Comparison of ENCODE assay signal across 10 mouse cellular contexts in genomic region chr6:118180085-118180423, GRCm38 (mm10). TPM values are rescaled to one million over a fixed set of nuclear protein-coding genes. Genes with fewer than 3 reads are reported as not detected.
A peak's percentile ranks its signal among the peaks of the same experiment; 100 is the strongest.
DNase-seq lines count a peak whose midpoint lies in the region; ATAC-seq and TF ChIP-seq lines count a peak whose summit lies in the region.
"Had no signal": no experiment of that assay in that cellular context is flagged by ENCODE, and none has a peak within 500 bp of the region (broad histone marks: within the 10 kb centered on the region; RNA-seq: fewer than 3 reads in every experiment).

No protein-coding gene starts in this region.

- no peaks in the 10 kb centered on the region for H3K27me3 ChIP-seq in hindbrain, embryonic 12.5 days
- H3K27me3 ChIP-seq in hindbrain, embryonic 10.5 days (ENCODE audit: insufficient read depth, poor library complexity, severe bottlenecking): no peaks in the 10 kb centered on the region
- no peaks in the 10 kb centered on the region for H3K27me3 ChIP-seq in midbrain, embryonic 11.5 days (ENCODE audit: control insufficient read depth, insufficient read depth, low read length)
- H3K27me3 ChIP-seq in midbrain, embryonic 10.5 days (ENCODE audit: low read depth, poor library complexity, severe bottlenecking): no peaks in the 10 kb centered on the region
- no peaks in the 10 kb centered on the region for H3K27me3 ChIP-seq in liver, postnatal 0 days (ENCODE audit: insufficient read depth, low read length)

- H3K9ac ChIP-seq in hindbrain, embryonic 12.5 days: no peak overlapping the region
- no peak overlapping the region for H3K9ac ChIP-seq in midbrain, embryonic 11.5 days (ENCODE audit: low read length)
- H3K9ac ChIP-seq in liver, postnatal 0 days (replicated peaks): no peak overlapping the region

- TF ChIP-seq EP300 in liver, postnatal 0 days (IDR thresholded peaks at IDR 0.05; ENCODE audit: low read depth): no peak

- H3K4me1 ChIP-seq in hindbrain, embryonic 12.5 days: no peaks in the 10 kb centered on the region
- H3K4me1 ChIP-seq in hindbrain, embryonic 10.5 days (replicated peaks): no peaks in the 10 kb centered on the region
- no peaks in the 10 kb centered on the region for H3K4me1 ChIP-seq in midbrain, embryonic 11.5 days (ENCODE audit: control insufficient read depth, insufficient read depth, low read length)
- H3K4me1 ChIP-seq in midbrain, embryonic 10.5 days: peaks cover 5% of the 10 kb centered on the region; the same call in 1 of the 2 replicates
- H3K4me1 ChIP-seq in liver, postnatal 0 days (ENCODE audit: insufficient read depth): no peaks in the 10 kb centered on the region

- H3K27ac ChIP-seq in hindbrain, embryonic 12.5 days: no peak overlapping the region
- no peak overlapping the region for H3K27ac ChIP-seq in hindbrain, embryonic 10.5 days
- H3K27ac ChIP-seq in midbrain, embryonic 11.5 days (ENCODE audit: low read depth, low read length): no peak overlapping the region
- H3K27ac ChIP-seq in midbrain, embryonic 10.5 days (replicated peaks): no peak overlapping the region
- no peak overlapping the region for H3K27ac ChIP-seq in liver, postnatal 0 days (ENCODE audit: low read depth)
- H3K27ac ChIP-seq: left cerebral cortex, adult 2 months had no signal

- no peak overlapping the region for H3K4me2 ChIP-seq in hindbrain, embryonic 12.5 days (replicated peaks)
- no peak overlapping the region for H3K4me2 ChIP-seq in midbrain, embryonic 11.5 days
- H3K4me2 ChIP-seq in liver, postnatal 0 days (ENCODE audit: low read depth, low read length): 0 out of 2 replicates have a peak overlapping the region, but pooled peaks have one; percentile 42

- H3K9me3 ChIP-seq in hindbrain, embryonic 12.5 days (replicated peaks): no peaks in the 10 kb centered on the region
- no peaks in the 10 kb centered on the region for H3K9me3 ChIP-seq in hindbrain, embryonic 10.5 days
- H3K9me3 ChIP-seq in midbrain, embryonic 11.5 days (ENCODE audit: control insufficient read depth, low read length): no peaks in the 10 kb centered on the region
- H3K9me3 ChIP-seq in midbrain, embryonic 10.5 days (replicated peaks): no peaks in the 10 kb centered on the region
- H3K9me3 ChIP-seq in liver, postnatal 0 days (ENCODE audit: low read length): no peaks in the 10 kb centered on the region

- H3K36me3 ChIP-seq in hindbrain, embryonic 12.5 days: no peaks in the 10 kb centered on the region
- H3K36me3 ChIP-seq in hindbrain, embryonic 10.5 days: no peaks in the 10 kb centered on the region
- H3K36me3 ChIP-seq in midbrain, embryonic 11.5 days (ENCODE audit: control insufficient read depth, insufficient read depth, low read length): no peaks in the 10 kb centered on the region
- H3K36me3 ChIP-seq in midbrain, embryonic 10.5 days: no peaks in the 10 kb centered on the region
- no peaks in the 10 kb centered on the region for H3K36me3 ChIP-seq in liver, postnatal 0 days (replicated peaks; ENCODE audit: insufficient read depth, low read length)

- 83% methylated on average over 12 of the region's 12 CpGs for WGBS in hindbrain, embryonic 12.5 days
- WGBS in hindbrain, embryonic 10.5 days: 82% methylated on average over 12 of the region's 12 CpGs
- WGBS in midbrain, embryonic 11.5 days: 83% methylated on average over 12 of the region's 12 CpGs
- WGBS in midbrain, embryonic 10.5 days: 90% methylated on average over 12 of the region's 12 CpGs
- WGBS in liver, postnatal 0 days (ENCODE audit: insufficient replicate concordance): 75% methylated on average over 12 of the region's 12 CpGs

- H3K4me3 ChIP-seq in hindbrain, embryonic 12.5 days: no peak overlapping the region
- no peak overlapping the region for H3K4me3 ChIP-seq in hindbrain, embryonic 10.5 days
- H3K4me3 ChIP-seq in midbrain, embryonic 11.5 days (ENCODE audit: low read depth, low read length): no peak overlapping the region
- H3K4me3 ChIP-seq in midbrain, embryonic 10.5 days: no peak overlapping the region
- no peak overlapping the region for H3K4me3 ChIP-seq in liver, postnatal 0 days (ENCODE audit: low read depth, low read length)
- H3K4me3 ChIP-seq: left cerebral cortex, adult 2 months had no signal

- ATAC-seq in hindbrain, embryonic 12.5 days (ENCODE audit: low FRiP score): peak; percentile 32
- 0 out of 2 replicates have a peak, but pooled peaks have one; percentile 23 for ATAC-seq in midbrain, embryonic 11.5 days (ENCODE audit: low FRiP score)
- ATAC-seq in liver, postnatal 0 days: no peak

- TF ChIP-seq CTCF in liver, postnatal 0 days (IDR thresholded peaks at IDR 0.05; ENCODE audit: low read depth): no peak

- DNase-seq in hindbrain, embryonic 10.5 days (ENCODE audit: low spot score): no peak
- DNase-seq in midbrain, embryonic 11.5 days (ENCODE audit: low spot score, missing footprints): no peak
- no peak for DNase-seq in midbrain, embryonic 10.5 days (ENCODE audit: low spot score)
- no peak for DNase-seq in liver, postnatal 0 days
- no peak for DNase-seq in retina, embryonic 14.5 days (ENCODE audit: low spot score)
- no peak for DNase-seq in layer of hippocampus, adult 18-20 months (ENCODE audit: low spot score in 2 of 2)

RNA-seq across cellular contexts. Expression of gene Ret, which starts 17.5 kb away (rescaled TPM):
- polyA plus RNA-seq in hindbrain, embryonic 12.5 days (2016; fragmentation: Nextera tagmentation; extraction: Ambion mirVana): 6.5 and 6.6 TPM in 2 replicates
- polyA plus RNA-seq in hindbrain, embryonic 10.5 days (2016; fragmentation: Nextera tagmentation; extraction: Ambion mirVana): 5.2 and 5.7 TPM in 2 replicates
- 1.5 and 2.3 TPM in 2 replicates for polyA plus RNA-seq in midbrain, embryonic 11.5 days (2014; fragmentation: Nextera tagmentation; extraction: Ambion mirVana)
- polyA plus RNA-seq in midbrain, embryonic 10.5 days (2016; fragmentation: Nextera tagmentation; extraction: Ambion mirVana): 1.2 and 2.1 TPM in 2 replicates
- polyA plus RNA-seq in liver, postnatal 0 days (2015; fragmentation: Nextera tagmentation; extraction: Ambion mirVana): 0.05 TPM in 1 of 2 replicates, not detected in the other
- total RNA-seq in layer of hippocampus, adult 18-20 months (2021): 1 to 10 TPM; 2.7 to 3.7 TPM
- total RNA-seq: hematopoietic stem cell, adult 5-6 weeks; liver, adult 2 months had no signal

RNA-seq across cellular contexts. Expression of gene Csgalnact2, which starts 41.1 kb away (rescaled TPM):
- polyA plus RNA-seq in hindbrain, embryonic 12.5 days (2016; fragmentation: Nextera tagmentation; extraction: Ambion mirVana): 9.8 and 12.3 TPM in 2 replicates
- polyA plus RNA-seq in hindbrain, embryonic 10.5 days (2016; fragmentation: Nextera tagmentation; extraction: Ambion mirVana): 5.3 TPM in 2 replicates
- polyA plus RNA-seq in midbrain, embryonic 11.5 days (2014; fragmentation: Nextera tagmentation; extraction: Ambion mirVana): 8.1 and 8.2 TPM in 2 replicates
- polyA plus RNA-seq in midbrain, embryonic 10.5 days (2016; fragmentation: Nextera tagmentation; extraction: Ambion mirVana): 6.3 and 6.5 TPM in 2 replicates
- polyA plus RNA-seq in liver, postnatal 0 days (2015; fragmentation: Nextera tagmentation; extraction: Ambion mirVana): 6.1 and 6.3 TPM in 2 replicates
- 10 to 100 TPM; 11.0 to 12.7 TPM for total RNA-seq in layer of hippocampus, adult 18-20 months (2021)
